Mouse (Mus musculus) stomach, postnatal 0 days (tissue): ENCODE measurements at regions not wholly inside any gene's neighbourhood (a gene's known extent, or its start where the extent isn't known, plus 50 kb on each side); places are given as distances from the start of the nearest gene placed in this dataset.
A peak's percentile ranks its signal among the peaks of the same experiment; 100 is the strongest.

Experiments used
- ATAC-seq: fragments of 200-750 bp; cut with Nextera tagmentation; 2 replicates; pipeline ENCODE4 v1.8.0; 2017; ENCODE audit not compliant: low FRiP score, low TSS enrichment
- DNase-seq: peaks from one replicate; pipeline ENCODE4 v3.0.0-alpha.2; 2016; ENCODE audit warnings: low spot score
- H3K27ac ChIP-seq: fragments of 300-500 bp; sonication (generic); replicated peaks from 2 replicates; pipeline ENCODE4 v1.5.1; 2014; ENCODE audit warnings: mild to moderate bottlenecking, control low read depth
- H3K27me3 ChIP-seq: fragments of 300-500 bp; sonication (generic); 2 replicates; pipeline ENCODE4 v1.6.1; 2014; ENCODE audit warnings: low read length; ENCODE audit not compliant: control insufficient read depth, insufficient read depth
- H3K36me3 ChIP-seq: fragments of 300-500 bp; sonication (generic); 2 replicates; pipeline ENCODE4 v1.6.1; 2014; ENCODE audit warnings: low read length, mixed read lengths; ENCODE audit not compliant: control insufficient read depth, insufficient read depth
- H3K4me1 ChIP-seq: fragments of 300-500 bp; sonication (generic); replicated peaks from 2 replicates; pipeline ENCODE4 v1.6.1; 2014; ENCODE audit warnings: antibody characterized with exemption; ENCODE audit not compliant: control insufficient read depth, insufficient read depth
- H3K4me2 ChIP-seq: fragments of 300-500 bp; sonication (generic); replicated peaks from 2 replicates; pipeline ENCODE4 v1.6.1; 2014; ENCODE audit warnings: low read depth, mild to moderate bottlenecking, control low read depth, moderate library complexity
- H3K4me3 ChIP-seq: fragments of 300-500 bp; sonication (generic); 2 replicates; pipeline ENCODE4 v1.5.1; 2014; ENCODE audit warnings: low read depth, low read length, control low read depth
- H3K9ac ChIP-seq: fragments of 300-500 bp; sonication (generic); 2 replicates; pipeline ENCODE4 v1.6.1; 2014; ENCODE audit warnings: mild to moderate bottlenecking, low read length, control low read depth, mixed read lengths
- H3K9me3 ChIP-seq: fragments of 300-500 bp; sonication (generic); 2 replicates; pipeline ENCODE4 v1.6.1; 2016; ENCODE audit warnings: low read length; ENCODE audit not compliant: control insufficient read depth
- CTCF ChIP-seq: IDR thresholded peaks from 2 replicates; pipeline ENCODE4 v1.5.1; 2016; ENCODE audit warnings: antibody characterized with exemption, low read depth, mild to moderate bottlenecking, moderate library complexity
- EP300 ChIP-seq: optimal IDR thresholded peaks from 2 replicates; pipeline ENCODE3; 2016; ENCODE audit warnings: antibody characterized with exemption
- WGBS: fragments of 180-500 bp; shearing (Covaris S2); extraction: QIAGEN DNeasy Blood & Tissue Kit; methylation state at CpG from one replicate; pipeline ENCODE4 v1.1.7; 2014; 5-methylcytosine and 5-hydroxymethylcytosine counted together

DNA sequence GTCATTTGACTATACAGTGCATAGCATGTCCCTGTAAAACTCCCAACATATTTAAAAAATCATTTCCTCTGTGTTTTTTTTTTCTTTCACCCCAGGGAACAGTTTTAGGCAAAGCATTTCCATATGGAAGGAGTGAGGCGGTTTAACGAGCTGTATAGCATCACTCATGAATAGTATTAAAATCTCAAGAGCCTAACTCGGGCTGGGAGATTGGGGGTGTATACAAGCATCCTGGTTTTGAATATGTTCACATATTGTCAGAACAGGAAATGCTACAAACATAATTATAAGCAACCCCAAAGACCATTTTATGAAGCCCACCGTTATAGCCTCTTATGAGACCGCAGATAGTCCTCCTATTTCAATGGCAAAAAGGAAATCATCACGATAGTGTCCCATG lies 370.5 kb downstream of the Pros1 start:
- Histone ChIP-seq H3K4me1 (no peaks in the 10 kb centered on the region), H3K4me3 (no peak overlapping the region), H3K27me3 (no peaks in the 10 kb centered on the region), H3K36me3 (no peaks in the 10 kb centered on the region), H3K27ac (no peak overlapping the region), H3K9me3 (no peaks in the 10 kb centered on the region), H3K9ac (no peak overlapping the region), H3K4me2 (no peak overlapping the region)
- ATAC-seq (no peak), DNase-seq (no peak)
- TF ChIP-seq EP300 (no peak), CTCF (no peak)
- WGBS: 84% methylated on average over 6 of the region's 6 CpGs

- ATAC-seq (no peak), DNase-seq (no peak)
- H3K4me1 ChIP-seq: no peaks in the 10 kb centered on the region
- H3K9ac ChIP-seq: no peak overlapping the region
- H3K4me3 ChIP-seq: no peak overlapping the region
- no peak overlapping the region for H3K4me2 ChIP-seq
- H3K27me3 ChIP-seq: no peaks in the 10 kb centered on the region
- no peak overlapping the region for H3K27ac ChIP-seq
- TF ChIP-seq CTCF (no peak), EP300 (no peak)
- WGBS: 85% methylated on average over 8 of the region's 8 CpGs
- no peaks in the 10 kb centered on the region for H3K9me3 ChIP-seq
- no peaks in the 10 kb centered on the region for H3K36me3 ChIP-seq
Measured at GRCm38 (mm10) chr16:63225097-63225496, 371.0 kb downstream of the Pros1 start.

DNA sequence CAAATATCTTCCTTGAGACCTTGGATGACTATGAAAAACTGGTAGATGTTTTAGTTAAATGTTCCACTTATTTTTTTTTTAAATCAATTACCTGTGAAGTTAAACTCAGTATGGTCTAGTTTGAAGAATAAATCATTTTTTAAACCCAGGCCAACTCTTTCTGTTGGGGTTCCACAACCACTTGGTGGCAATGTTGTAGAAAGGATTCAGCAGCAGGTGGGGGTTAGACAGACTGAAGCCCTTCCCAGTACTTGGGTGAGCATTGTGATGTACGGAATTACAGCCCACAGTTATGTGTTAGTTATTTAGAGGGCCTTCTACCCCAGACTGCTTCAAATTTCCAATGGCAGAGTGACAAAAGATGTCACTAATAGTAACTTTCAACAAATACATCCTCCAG lies 375.0 kb downstream of the Pros1 start:
- no peak overlapping the region for H3K4me2 ChIP-seq
- H3K9ac ChIP-seq: no peak overlapping the region
- 28% methylated on average over 1 of the region's 1 CpGs for WGBS
- ATAC-seq (no peak), DNase-seq (no peak)
- H3K4me1 ChIP-seq: no peaks in the 10 kb centered on the region
- no peak overlapping the region for H3K27ac ChIP-seq
- TF ChIP-seq EP300 (no peak), CTCF (peak; percentile 53)
- H3K27me3 ChIP-seq: no peaks in the 10 kb centered on the region
- no peaks in the 10 kb centered on the region for H3K9me3 ChIP-seq
- H3K36me3 ChIP-seq: no peaks in the 10 kb centered on the region
- no peak overlapping the region for H3K4me3 ChIP-seq

- ATAC-seq (no peak), DNase-seq (no peak)
Measured at GRCm38 (mm10) chr16:63229567-63229966, 375.5 kb downstream of the Pros1 start.

GRCm38 (mm10) chr16:63270173-63270572 lies 416.1 kb downstream of the Pros1 start:
- H3K4me2 ChIP-seq: no peak overlapping the region
- H3K4me3 ChIP-seq: no peak overlapping the region
- H3K9me3 ChIP-seq: no peaks in the 10 kb centered on the region
- H3K36me3 ChIP-seq: no peaks in the 10 kb centered on the region
- TF ChIP-seq EP300 (no peak), CTCF (no peak)
- H3K27me3 ChIP-seq: no peaks in the 10 kb centered on the region
- DNase-seq (no peak), ATAC-seq (no peak)
- H3K4me1 ChIP-seq: no peaks in the 10 kb centered on the region
- H3K9ac ChIP-seq: no peak overlapping the region
- WGBS: 30% methylated on average over 5 of the region's 5 CpGs
- no peak overlapping the region for H3K27ac ChIP-seq

More at GRCm38 (mm10) chr16:63229567-63229966, 375.5 kb downstream of the Pros1 start:
- no peak overlapping the region for H3K27ac ChIP-seq
- no peak overlapping the region for H3K4me3 ChIP-seq
- no peak overlapping the region for H3K9ac ChIP-seq
- H3K9me3 ChIP-seq: no peaks in the 10 kb centered on the region
- H3K27me3 ChIP-seq: no peaks in the 10 kb centered on the region
- TF ChIP-seq CTCF (no peak), EP300 (no peak)
- H3K36me3 ChIP-seq: no peaks in the 10 kb centered on the region
- 56% methylated on average over 3 of the region's 3 CpGs for WGBS
- no peak overlapping the region for H3K4me2 ChIP-seq
- H3K4me1 ChIP-seq: no peaks in the 10 kb centered on the region

GRCm38 (mm10) chr16:63277556-63277955 lies 423.4 kb downstream of the Pros1 start:
- no peak for TF ChIP-seq CTCF
- no peak for TF ChIP-seq EP300
- Histone ChIP-seq H3K9ac (no peak overlapping the region), H3K4me1 (no peaks in the 10 kb centered on the region), H3K4me3 (no peak overlapping the region), H3K27me3 (no peaks in the 10 kb centered on the region), H3K9me3 (no peaks in the 10 kb centered on the region), H3K27ac (no peak overlapping the region), H3K36me3 (no peaks in the 10 kb centered on the region), H3K4me2 (no peak overlapping the region)
- 63% methylated on average over 1 of the region's 1 CpGs for WGBS
- no peak for DNase-seq
- no peak for ATAC-seq
